Mouse (Mus musculus) layer of hippocampus, adult 2 months (tissue): ENCODE data around the gene Prepl. TPM values are rescaled to one million over a fixed set of nuclear protein-coding genes. Genes with fewer than 3 reads are reported as not detected.

Experiments
- DNase-seq, 2 experiments: peaks; one replicate each; pipeline ENCODE4 v3.0.0; 2022; ENCODE audit warnings: low spot score in 2 of 2
- H3K27ac ChIP-seq: fragments of 200-600 bp; 2 replicates; pipeline ENCODE4 v1.8.1; 2022
- H3K4me3 ChIP-seq: fragments of 200-600 bp; 2 replicates; pipeline ENCODE4 v1.8.1; 2022; ENCODE audit warnings: mild to moderate bottlenecking
- CTCF ChIP-seq: fragments of 200-600 bp; conservative IDR thresholded peaks from 2 replicates; pipeline ENCODE4 v1.8.1; 2022; ENCODE audit warnings: antibody characterized with exemption, mild to moderate bottlenecking, moderate library complexity
- total RNA-seq, 2 experiments: library from RNA; stranded (reverse); gene quantifications; 2 replicates each; pipeline ENCODE4 v1.2.3; 2021

Prepl gene
- total RNA-seq, 2 experiments from 2014 or later: 347 to 374 TPM

- DNase-seq: no peak
- TF ChIP-seq CTCF: no peak
- H3K4me3 ChIP-seq: no peak overlapping the region
- no peak overlapping the region for H3K27ac ChIP-seq
Measured at GRCm38 (mm10) chr17:85058276-85058675, 31.8 kb downstream of the Prepl start.

GRCm38 (mm10) chr17:85048379-85048778, 41.7 kb downstream of the Prepl start:
- TF ChIP-seq CTCF: no peak
- Histone ChIP-seq H3K4me3 (no peak overlapping the region), H3K27ac (no peak overlapping the region)
- no peak for DNase-seq

GRCm38 (mm10) chr17:85045160-85045559, 44.9 kb downstream of the Prepl start:
- no peak for DNase-seq
- peak; percentile 55 for TF ChIP-seq CTCF
- Histone ChIP-seq H3K27ac (no peak overlapping the region), H3K4me3 (no peak overlapping the region)

GRCm38 (mm10) chr17:85044466-85044865, 45.6 kb downstream of the Prepl start:
- Histone ChIP-seq H3K4me3 (no peak overlapping the region), H3K27ac (no peak overlapping the region)
- DNase-seq: no peak
- TF ChIP-seq CTCF: no peak

- no peak for TF ChIP-seq CTCF
- no peak overlapping the region for H3K4me3 ChIP-seq
- no peak overlapping the region for H3K27ac ChIP-seq
- DNase-seq: no peak
Measured at GRCm38 (mm10) chr17:85043404-85043816, 46.6 kb downstream of the Prepl start.

GRCm38 (mm10) chr17:85042419-85042818, 47.6 kb downstream of the Prepl start:
- no peak for DNase-seq
- no peak overlapping the region for H3K27ac ChIP-seq
- no peak for TF ChIP-seq CTCF
- H3K4me3 ChIP-seq: no peak overlapping the region

GRCm38 (mm10) chr17:85040913-85041312, 49.1 kb downstream of the Prepl start:
- TF ChIP-seq CTCF: no peak
- Histone ChIP-seq H3K4me3 (no peak overlapping the region), H3K27ac (no peak overlapping the region)
- DNase-seq: no peak

GRCm38 (mm10) chr17:85038761-85039160, 51.3 kb downstream of the Prepl start:
- no peak for TF ChIP-seq CTCF
- no peak for DNase-seq
- Histone ChIP-seq H3K27ac (no peak overlapping the region), H3K4me3 (no peak overlapping the region)

- H3K4me3 ChIP-seq: no peak overlapping the region
- no peak for DNase-seq
- TF ChIP-seq CTCF: no peak
- H3K27ac ChIP-seq: no peak overlapping the region
Measured at GRCm38 (mm10) chr17:85038311-85038710, 51.7 kb downstream of the Prepl start.

GRCm38 (mm10) chr17:85037855-85038254, 52.2 kb downstream of the Prepl start:
- Histone ChIP-seq H3K27ac (no peak overlapping the region), H3K4me3 (no peak overlapping the region)
- no peak for DNase-seq
- no peak for TF ChIP-seq CTCF

GRCm38 (mm10) chr17:85034068-85034467, 56.0 kb downstream of the Prepl start:
- peak in 1 of 2 experiments; percentile 12 for DNase-seq
- peak overlapping the region; percentile 43; the same call in 1 of the 2 replicates for H3K27ac ChIP-seq
- TF ChIP-seq CTCF: no peak
- H3K4me3 ChIP-seq: peak overlapping the region; percentile 26; the same call in 1 of the 2 replicates

- no peak for TF ChIP-seq CTCF
- Histone ChIP-seq H3K27ac (no peak overlapping the region), H3K4me3 (no peak overlapping the region)
- no peak for DNase-seq
Measured at GRCm38 (mm10) chr17:85033087-85033486, 57.0 kb downstream of the Prepl start.

GRCm38 (mm10) chr17:85030651-85031050, 59.4 kb downstream of the Prepl start:
- Histone ChIP-seq H3K27ac (no peak overlapping the region), H3K4me3 (no peak overlapping the region)
- no peak for TF ChIP-seq CTCF
- no peak for DNase-seq

- no peak for TF ChIP-seq CTCF
- Histone ChIP-seq H3K27ac (no peak overlapping the region), H3K4me3 (no peak overlapping the region)
- no peak for DNase-seq
Measured at GRCm38 (mm10) chr17:85028797-85029196, 61.2 kb downstream of the Prepl start.

GRCm38 (mm10) chr17:85028093-85028739, 61.8 kb downstream of the Prepl start, which contains the start of gene Slc3a1:
Gene Slc3a1, plus strand, starts transcription at chr17:85028376.
- TF ChIP-seq CTCF: no peak
- no peak for DNase-seq
- Histone ChIP-seq H3K4me3 (no peak within 1 kb of the TSS), H3K27ac (no peak within 1 kb of the TSS)
